Mouse (Mus musculus) gastrocnemius, postnatal 10 days (tissue): ENCODE data around the gene Tgfa. TPM values are rescaled to one million over a fixed set of nuclear protein-coding genes. Genes with fewer than 3 reads are reported as not detected.

Source experiments
- DNase-seq: peaks from one replicate; pipeline ENCODE4 v3.0.0; 2021; ENCODE audit warnings: mixed read lengths
- long read RNA-seq, 2 experiments: library from polyadenylated mRNA; stranded (forward); transcript quantifications; one replicate each; pipeline ENCODE4 v2.0.0; 2021
- total RNA-seq, 2 experiments: library from RNA; stranded (reverse); gene quantifications; 2 replicates each; pipeline ENCODE4 v1.2.3; 2021

Gene Tgfa
- total RNA-seq, result under 1 TPM; 0.35 to 0.75 TPM
- long read RNA-seq, experiment 1, result 0 reads
- long read RNA-seq, experiment 2, result 0 reads

DNA sequence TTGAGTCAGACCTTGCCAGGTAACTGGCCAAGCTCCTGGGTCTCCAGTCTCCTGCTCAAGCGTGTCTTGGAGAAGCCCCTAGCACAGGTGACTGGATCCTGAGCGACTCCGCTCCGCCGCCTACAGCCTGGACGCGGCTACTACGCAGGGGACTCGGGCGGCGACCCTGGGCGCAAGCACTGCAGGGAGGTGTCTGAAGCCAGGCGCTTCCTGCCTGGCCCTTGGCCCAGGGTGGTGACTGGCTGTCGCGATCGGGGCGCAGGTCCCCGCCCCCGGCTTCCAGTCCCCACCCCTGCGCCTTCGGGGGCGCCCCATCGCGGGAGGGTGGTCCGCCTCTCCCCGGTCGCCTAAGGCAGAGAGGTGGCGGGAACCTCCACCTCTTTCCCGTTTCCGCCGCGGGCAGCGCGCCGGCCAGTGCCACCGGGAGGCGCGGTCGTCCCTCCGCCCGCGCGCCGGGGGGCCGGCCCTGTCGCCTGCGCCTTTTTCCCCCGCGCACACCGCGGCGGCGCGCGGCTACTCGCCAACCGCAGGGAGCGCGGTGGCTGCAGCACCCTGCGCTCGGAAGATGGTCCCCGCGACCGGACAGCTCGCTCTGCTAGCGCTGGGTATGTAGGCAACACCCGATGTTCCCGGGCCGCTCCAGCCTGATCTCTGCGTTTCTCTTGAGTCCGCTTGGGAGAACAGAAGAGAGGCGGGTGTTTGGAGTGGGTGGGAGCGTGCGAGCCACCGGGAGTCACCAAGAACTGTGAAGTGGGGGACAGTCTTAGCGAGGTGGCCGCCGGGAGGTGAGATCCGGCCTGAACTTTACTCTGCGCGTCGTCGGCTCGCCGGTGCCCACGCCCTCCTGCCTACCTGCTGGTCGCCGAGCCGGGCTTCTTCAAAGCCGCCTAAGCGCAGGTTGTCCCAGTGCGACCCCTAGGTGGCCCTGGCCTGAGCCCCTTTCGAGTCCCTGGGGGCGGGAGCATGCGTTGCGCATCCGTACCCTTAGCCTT lies at the start of gene Tgfa:
Gene Tgfa, plus strand, starts transcription at position 283 of the 992 bp plus-strand sequence.
- peak; percentile 39 for DNase-seq

DNA sequence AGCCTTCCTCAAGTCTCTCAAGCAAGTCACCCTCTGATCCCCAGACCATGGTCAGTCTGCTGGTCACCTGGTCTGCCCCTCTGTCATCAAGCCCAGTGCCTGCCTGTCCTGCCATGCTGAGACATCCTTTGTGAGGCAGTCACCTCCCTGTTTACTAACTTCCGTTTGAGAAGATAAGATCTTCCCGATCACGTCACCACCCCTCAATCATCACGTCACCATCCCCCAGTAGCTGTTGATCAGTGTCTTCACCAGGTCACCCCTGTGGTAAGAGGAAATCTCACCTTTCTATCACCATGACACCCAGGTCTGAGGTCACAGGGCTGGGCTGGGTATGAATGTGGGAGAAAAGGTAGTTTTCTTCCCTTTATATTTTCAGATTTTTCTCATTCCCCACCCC lies 46.5 kb upstream of the Tgfa start:
- no peak for DNase-seq

DNA sequence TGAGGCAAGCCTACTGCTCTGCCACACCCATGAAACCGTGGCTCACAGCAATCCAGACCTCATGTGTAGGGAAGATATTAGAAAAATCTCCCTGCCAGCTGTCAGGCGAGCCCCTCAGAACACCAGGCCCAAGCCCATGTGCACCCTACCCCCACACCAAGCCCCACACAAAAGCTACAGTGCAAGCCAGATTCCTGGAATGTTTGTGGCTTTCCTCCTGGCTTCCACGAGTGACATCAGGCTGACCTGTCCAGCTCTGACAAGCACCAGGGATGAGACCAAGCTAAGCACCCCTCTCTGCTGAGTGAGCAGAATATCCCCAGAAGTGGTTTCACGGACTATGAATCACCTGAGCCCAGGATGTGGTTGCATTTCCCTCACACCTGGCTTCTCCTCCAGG lies 46.0 kb upstream of the Tgfa start:
- no peak for DNase-seq

DNA sequence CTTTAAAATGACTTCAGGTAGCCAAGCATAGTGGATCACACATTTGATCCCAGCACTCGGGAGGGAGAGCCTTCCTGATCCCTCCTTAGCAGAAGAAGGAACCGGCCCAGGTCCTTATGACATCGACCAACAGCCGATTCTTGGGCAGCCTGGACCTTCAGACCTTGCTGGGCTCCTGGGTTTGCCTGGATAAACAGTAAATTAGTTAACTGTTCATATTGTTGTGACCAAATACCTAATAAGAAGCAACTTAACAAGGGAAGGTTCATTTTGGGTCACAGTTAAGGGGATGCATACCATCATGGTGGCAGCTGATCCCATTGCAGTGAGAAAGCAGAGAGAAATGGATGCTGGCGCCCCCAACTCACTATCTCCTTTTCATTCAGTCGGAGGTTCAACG lies 42.3 kb upstream of the Tgfa start:
- no peak for DNase-seq

DNA sequence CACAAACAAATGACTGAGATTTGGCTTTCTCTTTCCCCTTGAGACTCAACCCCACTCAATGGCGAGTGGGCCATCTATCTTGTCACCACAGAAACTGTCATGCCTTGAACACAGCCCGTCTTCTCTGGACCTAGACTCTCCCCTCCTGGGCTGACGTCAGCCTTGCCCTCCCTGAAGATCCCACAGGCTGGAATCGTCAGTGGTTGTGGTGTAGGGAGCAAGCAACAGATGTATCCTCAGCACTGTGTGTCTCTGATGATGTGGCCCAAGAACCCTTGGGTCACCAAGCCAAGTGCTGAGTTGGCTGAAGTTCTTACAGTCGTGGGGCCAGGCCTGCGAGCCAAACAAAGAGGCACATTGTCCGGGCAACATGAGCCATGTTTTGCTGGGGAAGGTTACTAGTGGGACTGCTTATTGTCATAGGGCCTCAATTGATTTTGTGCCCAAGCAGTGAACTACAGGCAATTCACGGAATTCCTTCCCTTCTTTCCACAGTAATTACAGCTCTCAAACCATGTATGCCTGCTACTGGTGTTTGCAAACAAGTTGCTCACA lies 41.5 kb upstream of the Tgfa start:
- DNase-seq, result peak; percentile 19

DNA sequence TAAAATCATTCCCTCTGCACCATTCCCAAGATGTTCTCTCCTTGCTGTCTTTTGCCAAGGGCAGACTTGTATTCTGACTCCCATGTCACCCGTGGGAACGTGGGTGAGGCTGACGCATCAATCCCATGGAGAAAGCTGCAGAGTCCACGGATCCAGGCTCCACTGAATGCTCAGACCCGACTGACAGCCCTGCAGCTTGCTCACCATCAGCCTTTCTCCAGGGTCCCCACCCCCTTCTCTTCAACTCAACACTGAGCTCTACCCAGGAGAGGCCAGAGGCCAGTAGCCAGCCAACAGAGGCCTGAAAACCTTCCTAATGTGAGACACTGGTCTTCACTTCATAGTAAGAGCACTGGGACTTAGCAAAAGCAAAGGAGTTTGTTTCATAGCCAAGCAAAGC lies 41.0 kb upstream of the Tgfa start:
- DNase-seq, result no peak

DNA sequence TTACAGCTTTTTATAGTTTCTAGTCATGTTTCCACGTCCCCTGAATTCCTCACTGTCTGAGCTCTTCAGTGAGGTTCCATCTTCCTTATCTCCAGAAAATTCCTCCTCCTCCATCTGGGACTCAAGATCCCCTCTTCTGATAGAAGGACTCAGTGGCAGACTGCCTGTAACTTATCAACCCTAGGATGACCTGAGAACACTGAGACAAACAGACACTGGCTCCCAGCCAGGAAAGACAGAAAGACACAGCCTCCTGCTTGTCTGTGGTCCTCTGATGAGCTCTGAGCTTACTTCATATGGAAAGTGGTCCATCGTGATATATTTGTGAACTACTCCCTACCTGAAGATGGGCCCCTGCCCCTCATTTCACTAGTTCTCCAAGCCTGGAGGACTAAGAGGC lies 40.5 kb upstream of the Tgfa start:
- no peak for DNase-seq

DNA sequence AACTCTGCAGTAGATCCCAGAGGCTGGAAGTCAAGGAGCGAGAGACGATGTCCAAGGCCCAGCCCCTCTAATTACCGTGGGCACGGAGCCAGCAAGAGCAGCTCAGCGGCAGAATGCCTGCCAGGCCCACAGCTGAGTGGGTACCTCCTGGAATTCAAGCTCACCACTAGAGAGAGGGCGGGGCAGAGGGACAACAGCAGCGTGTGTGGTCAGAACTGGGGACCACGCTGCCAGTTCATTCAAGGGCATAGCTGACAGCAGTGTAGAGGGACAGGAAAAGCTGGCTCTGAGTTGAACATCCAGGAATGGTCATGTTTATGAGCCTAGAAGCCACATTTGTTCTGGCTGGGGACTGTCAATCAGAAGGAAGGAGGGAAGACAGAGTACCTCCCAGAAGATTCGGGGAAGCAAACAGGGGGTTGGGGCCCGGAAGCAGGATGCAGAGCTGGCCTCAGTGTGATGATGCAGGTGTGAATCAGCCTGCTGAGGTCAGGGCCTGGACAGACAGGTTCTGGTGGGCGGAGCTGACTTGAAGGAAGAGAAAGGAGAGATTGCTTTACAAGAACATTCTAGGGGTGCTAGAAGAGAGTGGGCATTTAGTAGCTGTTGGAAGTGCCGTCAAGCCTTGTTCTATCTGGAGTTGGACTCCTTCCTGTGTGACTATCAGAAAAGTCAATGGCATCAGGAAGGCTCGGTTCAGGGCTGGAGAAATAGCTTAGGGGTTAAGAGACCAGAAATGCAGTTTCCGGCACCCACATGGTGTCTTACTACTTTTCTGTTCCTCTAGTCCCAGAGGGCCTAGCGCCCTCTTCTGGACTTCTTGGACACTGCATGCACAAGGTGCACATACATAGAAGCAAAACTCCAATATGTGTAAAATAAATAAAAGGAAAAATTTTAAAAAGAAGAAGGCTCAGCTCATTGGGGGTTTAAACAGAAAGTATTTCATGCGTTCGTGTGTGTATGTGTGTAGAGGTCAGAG lies 37.5 kb upstream of the Tgfa start:
- peak; percentile 56 for DNase-seq

DNA sequence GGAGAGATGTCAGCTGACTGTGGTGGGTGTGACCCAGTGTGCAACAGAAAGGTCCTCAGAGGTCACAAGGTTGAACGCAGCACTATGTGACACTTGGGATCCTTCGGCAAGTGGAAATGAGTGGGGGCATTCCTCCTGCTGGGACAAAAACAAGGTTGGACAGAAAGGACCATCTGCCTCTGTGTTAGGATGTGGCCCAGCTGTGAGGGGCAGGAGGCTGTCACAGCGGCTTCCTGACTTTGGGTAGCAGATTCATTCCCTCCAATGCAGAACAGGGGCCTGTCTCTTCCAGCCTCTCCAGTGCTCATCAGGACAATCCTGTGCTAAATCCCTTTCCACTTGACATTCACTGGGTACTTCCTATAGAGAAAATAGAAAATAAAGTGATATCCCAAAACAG lies 34.1 kb upstream of the Tgfa start:
- no peak for DNase-seq

DNA sequence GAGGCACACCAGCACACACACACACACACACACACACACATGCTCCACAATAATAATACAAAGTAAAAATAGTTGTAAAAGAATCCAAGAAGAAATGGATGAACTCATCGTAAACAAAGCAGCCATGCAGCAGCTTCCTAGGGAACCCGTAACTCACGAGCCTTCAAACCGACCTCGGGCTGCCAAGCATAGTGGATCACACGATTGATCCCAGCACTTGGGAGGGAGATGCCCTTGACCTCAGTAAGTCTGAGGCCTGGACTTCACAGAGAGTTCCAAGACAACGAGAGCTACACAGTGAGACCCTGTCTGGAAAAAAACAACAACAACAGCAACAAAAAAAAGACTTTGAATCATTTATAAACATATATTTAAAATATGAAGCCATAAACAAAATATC lies 33.4 kb upstream of the Tgfa start:
- no peak for DNase-seq

DNA sequence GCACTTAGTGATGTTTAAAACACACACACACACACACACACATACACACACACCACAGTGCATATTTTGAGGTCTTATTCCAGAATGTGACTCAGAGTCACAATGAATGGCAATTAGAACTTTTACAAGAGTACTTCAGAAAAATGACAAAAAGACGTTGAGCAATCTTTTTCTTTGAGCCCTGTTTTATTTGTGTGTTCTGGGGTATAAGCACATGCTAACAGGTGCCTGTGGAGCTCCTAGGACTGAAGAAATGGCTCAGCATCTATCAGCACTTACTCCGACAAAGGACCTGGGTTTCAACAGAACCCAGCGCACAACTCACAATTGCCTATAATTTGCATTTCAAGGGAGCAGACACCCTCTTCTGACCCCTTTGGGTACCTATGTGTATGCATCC lies 31.0 kb upstream of the Tgfa start:
- no peak for DNase-seq

DNA sequence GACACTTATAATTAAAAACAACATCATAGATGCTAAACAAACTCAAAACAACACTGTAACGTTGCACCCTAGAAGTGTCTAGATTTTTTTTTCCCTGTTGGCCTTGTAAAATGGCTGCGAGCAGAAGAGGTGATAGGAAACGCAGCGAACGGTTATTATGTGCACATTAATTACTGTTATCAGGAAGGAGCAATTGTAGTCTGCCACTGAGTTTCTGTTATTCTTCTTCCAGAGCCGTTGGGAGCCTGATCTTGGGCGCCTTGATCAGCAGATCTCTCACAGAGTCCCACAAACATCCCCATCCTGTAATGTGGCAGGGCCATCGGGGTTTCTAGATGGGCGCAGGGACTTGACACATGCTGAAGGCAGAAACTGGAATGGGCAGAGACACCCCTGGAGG lies 28.6 kb upstream of the Tgfa start:
- no peak for DNase-seq

DNA sequence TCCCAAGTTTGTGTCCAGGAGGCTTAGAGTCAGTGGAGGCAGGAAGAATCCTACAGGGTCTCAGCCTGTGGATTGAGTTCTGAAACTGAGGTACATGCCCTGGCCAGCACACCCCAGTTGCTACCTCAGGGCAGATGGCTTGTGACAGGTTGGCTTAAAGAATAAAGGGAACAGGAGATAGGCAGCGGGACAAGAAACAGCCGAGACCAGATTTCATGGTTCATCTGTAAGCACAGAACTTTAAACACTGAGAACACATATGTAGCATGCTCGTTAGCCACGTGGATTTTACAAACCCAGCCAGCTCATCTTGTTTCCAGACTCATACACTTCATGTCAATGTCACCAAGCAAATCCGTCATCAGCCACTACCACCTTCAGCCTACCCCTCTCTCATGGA lies 27.2 kb upstream of the Tgfa start:
- no peak for DNase-seq

DNA sequence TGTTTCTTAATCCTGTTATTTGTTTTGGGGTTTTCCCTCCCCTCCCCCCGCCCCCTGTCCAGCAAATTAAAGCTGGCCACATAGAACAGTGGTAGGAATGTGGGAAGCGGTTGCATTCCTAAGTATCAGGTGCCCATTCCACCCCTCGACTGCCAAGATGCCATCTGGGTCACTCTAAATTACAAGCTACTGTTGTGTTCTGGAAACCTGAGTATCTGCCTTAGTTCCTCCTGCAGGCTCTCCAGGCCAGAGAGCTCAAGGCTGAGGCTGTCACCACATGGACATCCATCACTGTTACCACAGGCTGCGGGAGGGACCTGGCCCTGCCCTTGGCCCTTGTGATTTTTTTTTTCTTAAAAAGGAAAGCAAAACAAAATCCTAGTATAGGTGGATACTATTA lies 25.9 kb upstream of the Tgfa start:
- DNase-seq, result no peak

DNA sequence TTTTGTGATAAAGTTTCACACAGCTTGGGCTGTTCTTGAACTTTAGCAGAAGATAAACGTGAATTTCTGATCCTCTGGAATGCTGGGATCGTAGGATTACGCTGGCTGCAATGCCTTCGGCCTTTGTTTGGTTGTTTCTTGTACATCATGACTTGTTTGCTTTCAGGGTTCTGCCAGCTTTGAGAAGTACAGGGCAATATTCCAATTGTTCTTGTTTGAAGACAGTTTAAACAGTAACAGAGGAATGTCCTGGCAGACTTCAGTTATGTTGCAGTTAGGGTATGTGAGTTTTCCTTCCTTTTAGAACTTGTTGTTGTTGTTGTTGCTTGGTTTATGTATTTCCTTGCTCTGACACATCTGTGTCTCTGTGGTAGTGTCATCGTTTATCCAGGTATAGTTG lies 18.8 kb upstream of the Tgfa start:
- no peak for DNase-seq

DNA sequence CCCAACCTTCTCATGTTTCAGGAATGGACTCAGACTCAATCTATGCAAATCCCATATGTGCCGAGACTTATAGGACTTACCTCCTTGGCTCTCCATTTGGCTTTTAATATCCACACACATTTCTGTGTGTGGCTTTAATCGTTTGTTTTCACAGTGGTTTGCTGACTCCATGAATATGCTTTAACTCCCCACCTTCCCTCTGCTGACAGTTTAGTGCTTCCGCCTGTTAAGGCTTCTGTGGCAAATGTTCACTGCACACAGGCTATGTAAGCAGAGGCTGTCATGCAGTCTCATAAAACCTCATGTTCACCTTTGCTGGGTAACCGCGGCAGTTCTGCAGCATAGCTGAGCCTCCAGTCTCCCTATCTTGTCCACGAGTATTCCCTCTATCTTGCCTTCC lies 18.3 kb upstream of the Tgfa start:
- no peak for DNase-seq

DNA sequence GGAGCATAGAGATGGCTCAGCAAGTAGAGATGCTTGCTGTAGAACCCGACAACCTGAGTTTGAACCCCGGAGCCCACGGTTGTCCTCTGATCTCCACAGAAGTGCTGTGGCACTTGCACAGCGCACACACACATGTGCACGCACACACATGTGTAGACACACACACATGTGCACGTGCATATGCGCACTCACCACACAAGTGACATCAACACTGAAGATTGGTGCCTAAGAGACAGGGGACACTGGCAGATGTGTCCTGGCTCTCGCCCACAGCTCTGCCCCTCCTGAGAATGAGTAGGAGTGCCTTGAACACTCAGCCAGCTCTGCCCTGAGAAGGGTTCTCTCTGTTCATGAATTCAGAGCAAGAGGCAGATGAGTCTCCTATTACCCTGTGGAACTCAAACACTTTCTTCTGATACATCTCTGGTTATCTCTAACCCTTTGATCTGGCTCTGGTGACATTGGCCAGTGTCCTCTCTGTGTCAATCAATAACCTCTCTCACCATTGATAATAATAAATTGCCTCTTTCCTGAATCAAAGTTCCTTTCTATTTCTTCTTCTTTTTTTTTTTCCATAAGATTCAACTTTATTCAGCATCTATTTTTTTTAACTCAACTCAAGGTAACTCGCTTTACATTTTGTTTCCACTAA lies 17.6 kb upstream of the Tgfa start:
- DNase-seq, result no peak

DNA sequence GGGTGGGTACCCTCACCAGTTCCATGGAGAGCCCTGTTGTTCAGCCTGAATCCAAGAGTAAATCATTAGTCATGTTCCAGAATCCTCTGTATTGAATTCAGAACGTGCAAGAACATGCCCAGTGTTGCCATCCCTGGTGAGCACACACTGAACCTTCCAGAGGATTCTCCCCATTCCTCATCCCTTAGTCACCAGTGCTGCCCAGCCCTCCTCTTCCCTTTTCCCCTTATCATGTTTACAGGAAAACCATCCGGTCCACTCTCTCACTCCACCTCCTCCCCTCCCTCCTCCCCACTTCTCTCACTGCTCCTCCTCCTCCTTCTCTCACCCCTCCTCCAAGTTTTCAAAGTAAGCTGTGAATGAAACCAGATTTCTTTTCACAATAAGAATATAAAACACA lies 14.4 kb upstream of the Tgfa start:
- no peak for DNase-seq

DNA sequence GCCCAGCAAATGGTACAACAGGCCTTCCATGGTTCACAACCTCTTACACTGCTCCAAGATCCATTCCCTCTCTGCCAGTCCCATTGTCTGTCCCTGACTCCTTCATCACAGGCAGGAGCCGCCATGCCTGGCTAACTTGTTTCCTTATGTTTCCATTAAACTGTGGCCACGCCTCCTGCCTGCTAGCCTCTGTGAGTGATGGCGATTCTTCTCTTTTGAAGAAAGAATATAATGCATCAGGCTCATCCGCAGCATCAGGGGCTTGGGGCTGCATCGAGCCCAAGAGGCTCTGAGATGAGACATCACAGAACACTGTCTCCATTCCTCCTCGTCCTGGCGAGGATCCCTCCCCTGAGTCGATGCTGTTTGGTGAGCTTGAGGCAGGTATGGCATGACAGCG lies 13.0 kb upstream of the Tgfa start:
- no peak for DNase-seq

DNA sequence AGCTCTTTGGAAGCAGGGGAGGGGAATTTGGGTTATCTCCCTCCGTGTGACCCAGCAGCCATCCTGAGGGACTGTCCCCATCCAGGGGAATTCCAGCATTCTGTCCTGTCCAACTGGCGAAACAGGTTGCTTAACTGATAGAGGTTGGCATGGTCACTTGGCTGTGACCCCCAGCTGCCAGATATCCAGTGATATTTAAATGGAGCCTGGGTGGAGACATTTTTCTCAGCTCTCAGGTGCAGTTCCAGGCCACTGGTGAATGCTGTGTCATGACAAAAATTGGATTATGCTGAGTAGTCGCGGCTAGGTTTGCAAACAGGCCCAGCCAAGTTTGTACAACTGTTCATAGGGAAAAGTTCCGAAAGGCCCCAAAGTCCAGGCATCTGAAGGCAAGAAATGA lies 12.4 kb upstream of the Tgfa start:
- DNase-seq, result no peak

DNA sequence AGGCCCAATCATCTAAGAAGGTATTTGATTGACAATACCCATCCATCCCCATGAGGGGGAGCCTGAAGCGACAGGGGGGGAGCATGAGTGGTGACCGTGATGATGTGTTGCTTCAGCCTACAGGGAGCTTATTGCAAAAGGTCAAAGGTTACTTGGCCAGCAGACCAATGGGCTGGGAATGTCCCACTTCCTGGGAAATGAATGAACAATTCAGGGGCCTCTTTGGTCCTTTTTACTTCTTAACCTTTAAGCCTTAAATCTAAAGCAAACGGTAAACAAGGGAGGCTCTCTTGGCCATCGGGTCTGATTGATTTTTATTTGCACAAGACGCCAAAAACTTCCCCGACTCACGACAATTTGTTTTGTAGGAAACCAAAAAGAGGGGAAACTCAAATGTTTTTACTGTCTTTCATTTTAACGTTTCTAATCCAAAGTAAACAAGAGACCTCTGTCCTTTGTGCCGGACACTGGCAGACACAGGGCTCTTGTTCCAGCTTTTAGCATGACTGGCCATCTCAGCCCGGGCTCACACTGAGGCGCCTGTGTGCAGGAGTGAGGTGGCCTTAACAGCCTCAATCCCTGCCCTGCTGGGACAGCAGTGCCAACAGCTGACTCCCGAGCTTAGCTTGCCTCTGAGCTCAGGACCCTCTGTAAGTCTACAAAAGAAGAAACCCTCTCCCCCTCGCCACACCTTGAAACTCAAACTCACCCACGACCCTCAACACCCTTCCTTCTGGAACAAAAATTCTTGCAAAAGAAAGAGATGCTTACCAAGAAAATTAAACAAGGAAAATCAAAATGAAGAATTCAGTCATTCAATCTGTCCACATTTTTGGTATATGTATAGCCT lies 8.7 kb upstream of the Tgfa start:
- no peak for DNase-seq
